Mouse (Mus musculus) CD8-positive naive resting alpha-beta T cell, adult 2 months (primary cell): ENCODE measurements at regions not wholly inside any gene's neighbourhood (a gene's known extent, or its start where the extent isn't known, plus 50 kb on each side); places are given as distances from the start of the nearest gene placed in this dataset.

Experiments
- DNase-seq, 2 experiments: peaks; one replicate each; pipeline ENCODE4 v3.0.0; 2022; ENCODE audit warnings: low read depth in 2 of 2, low spot score in 2 of 2

DNA sequence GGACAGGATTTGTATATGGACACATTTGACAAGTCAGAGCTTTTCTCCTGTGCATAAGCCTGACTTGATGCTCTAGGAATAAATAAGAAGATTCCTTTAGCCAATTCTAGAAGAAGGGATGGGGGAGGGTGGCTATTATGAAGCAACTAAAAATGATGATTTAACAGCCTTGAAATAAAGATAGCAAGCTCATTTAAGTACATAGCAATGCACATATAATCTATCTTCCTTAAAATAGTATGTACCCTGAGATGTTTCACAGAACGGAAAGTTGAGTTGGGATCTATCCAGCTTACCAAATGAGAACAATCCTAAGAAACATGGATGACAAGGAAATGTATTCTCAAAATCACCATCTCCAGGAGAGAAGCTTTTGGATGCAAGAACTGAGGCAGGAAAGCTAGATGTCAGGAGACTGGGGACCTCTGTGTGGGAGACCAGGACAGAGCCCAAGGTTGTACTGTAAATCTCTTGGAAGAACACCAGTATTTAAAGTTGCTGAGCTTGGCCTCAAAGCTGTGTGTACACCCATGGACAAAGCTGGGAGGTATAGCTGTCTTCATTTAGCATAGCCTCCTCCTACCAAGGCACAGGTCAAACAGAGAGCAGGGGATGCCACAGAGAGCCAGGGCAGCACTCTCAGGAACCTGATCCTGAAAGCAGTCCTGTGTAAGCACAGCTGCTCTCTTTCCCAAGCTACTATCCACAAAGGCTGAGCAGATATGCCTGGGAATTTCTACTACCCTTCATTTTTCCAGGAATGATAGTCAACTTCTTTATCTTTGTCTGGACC lies 192.3 kb downstream of the Parm1 start:
- DNase-seq: no peak

DNA sequence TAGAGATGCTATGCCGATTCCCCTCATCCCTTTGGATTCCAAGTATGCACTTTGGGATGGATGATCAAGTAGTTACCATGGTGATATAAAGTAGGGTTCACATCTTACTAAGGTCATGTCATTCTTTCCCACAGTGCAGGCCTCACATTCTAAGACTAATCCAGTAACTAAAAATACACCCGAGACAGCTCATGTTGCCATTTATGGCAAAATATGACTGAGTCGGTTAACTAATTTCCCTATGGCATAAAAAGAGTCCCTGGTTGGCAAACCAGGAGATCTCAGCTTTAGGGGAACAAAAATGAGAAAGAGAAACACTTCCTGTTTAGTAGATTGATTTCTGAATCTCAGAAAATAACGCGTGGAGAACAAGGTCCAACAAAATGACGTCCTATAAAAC lies 190.7 kb downstream of the Parm1 start:
- no peak for DNase-seq

DNA sequence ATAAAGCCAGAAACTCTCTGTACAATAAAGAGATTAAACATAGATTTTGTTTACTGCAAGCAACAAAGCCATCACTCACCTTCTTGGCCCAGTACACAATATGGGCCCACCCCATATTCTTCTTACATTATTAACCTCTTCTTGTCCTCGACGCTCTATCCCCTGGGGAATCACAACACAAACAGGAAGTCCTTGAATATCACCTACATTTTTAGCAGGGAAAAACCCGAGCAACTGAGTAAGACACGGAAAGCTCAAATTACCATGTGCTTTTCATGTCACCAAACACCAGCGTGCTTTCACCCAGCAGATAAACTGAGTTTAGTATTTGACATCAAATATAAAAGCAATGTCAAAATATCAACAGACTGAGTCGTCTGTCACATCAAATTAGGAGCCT lies 179.7 kb downstream of the Parm1 start:
- no peak for DNase-seq

DNA sequence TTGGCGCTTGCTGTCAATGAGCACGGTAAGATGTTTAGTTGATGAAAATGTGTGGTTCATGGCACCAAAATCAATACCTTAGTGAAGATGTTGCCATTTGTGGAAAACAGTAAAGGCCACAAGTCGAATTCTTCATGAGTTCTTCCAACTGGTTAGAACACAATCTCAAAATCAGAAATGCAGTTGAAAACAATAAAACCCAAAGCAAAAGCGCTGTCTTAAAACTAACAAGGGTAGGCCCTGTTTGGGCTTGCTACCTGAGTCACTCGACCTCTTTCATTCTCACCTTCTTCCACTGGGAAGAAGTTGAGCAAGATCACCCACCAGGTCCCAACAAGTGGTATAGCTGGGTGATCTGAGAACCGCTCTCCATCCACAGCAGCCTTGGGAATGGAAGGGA lies 179.1 kb downstream of the Parm1 start:
- DNase-seq: no peak

DNA sequence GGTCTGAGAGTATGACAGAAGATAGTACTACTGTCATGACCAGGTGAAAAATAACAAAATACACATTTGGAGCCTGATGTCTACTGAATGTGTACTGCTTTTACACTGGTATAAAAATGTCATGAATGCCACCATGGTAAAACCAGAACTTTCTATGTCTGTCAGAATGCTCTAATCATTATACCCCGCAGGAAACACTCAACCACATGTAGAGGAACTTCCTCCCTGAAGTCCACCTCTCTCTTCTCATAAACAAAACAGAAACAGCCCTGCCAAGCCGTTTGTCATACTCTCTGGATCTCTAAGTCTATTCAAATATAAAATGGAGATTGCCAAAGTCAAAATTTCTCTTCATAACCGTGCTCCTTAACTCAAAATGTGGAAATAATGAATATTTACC lies 178.2 kb downstream of the Parm1 start:
- DNase-seq: no peak

DNA sequence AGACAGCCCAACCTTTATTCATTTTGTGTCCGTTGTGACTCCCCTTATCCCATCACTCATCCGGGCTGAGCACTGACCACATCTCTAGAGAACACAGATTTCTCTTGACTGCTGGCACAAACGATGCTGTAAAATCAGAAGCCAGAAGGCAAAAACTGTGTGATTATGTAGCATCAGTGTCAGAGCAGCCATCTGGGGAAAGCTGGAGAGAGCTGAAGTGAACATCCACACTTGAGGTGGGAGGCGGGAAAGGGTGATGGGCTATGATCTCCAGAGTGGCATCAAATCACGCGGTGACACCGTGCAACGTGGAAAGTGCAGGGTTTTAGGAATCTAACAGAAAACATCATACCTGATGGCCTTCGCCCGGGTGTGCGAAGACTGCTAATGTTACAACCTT lies 175.9 kb downstream of the Parm1 start:
- DNase-seq: no peak

DNA sequence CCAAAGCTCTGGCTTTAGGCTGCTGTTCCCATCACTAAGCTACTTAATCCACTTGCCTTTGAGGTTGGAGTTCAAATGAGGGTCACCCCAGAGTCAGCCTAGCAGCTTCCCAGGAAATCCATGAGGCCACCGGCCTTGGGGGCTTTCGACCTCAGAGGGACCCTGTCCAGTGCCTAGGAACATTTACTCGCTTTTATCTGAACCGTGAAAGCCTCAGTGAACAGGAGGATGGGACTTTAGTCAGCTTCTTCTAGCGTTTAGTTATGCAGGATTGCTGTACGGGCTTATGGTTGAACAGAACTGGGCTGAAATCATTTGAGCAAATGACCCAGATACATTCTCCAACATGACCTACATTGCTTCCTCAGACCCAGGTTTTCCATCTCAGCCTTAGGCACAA lies 174.9 kb downstream of the Parm1 start:
- no peak for DNase-seq

DNA sequence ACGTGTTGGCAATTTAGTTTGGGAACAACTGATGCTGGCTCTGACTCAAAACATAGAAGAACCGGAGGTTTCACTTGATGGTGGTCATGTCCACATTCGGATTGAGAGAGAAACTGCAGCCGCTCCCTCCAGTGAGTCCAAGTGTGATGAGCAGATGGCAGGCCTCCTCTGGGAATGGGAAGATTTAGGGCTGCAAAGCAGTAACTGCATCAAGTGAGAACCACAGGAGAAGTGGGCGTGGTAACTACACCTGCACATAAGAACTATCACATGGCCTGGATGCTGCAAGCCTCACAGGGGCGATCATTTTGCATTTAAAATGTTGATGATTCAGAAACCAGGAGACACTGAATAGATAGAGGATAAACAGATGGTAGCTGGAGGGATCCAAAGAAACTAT lies 161.3 kb downstream of the Parm1 start:
- DNase-seq: no peak
